In genomic region chr19:34906772-34907171, GRCm38 (mm10) we compare ENCODE assay signal across 17 mouse cellular contexts.
"Had no signal": no experiment of that assay in that cellular context is flagged by ENCODE, and none has a peak within 500 bp of the region (broad histone marks: within the 10 kb centered on the region; RNA-seq: fewer than 3 reads in every experiment).

No protein-coding gene starts in this region.

- H3K4me3 ChIP-seq: limb, embryonic 12.5 days; liver, embryonic 13.5 days; lung, embryonic 15.5 days; megakaryocyte, embryonic 14.5 days; midbrain, embryonic 15.5 days; stomach, embryonic 15.5 days had no signal

- H3K36me3 ChIP-seq: limb, embryonic 12.5 days; liver, embryonic 13.5 days; lung, embryonic 15.5 days; midbrain, embryonic 15.5 days; stomach, embryonic 15.5 days had no signal

- H3K9me3 ChIP-seq: limb, embryonic 12.5 days; liver, embryonic 13.5 days; lung, embryonic 15.5 days; midbrain, embryonic 15.5 days; stomach, embryonic 15.5 days had no signal

- H3K27ac ChIP-seq: kidney, postnatal 0 days; limb, embryonic 12.5 days; liver, embryonic 13.5 days; lung, embryonic 15.5 days; macrophage; midbrain, embryonic 15.5 days; stomach, embryonic 15.5 days had no signal

- ATAC-seq: liver, postnatal 0 days; midbrain, embryonic 15.5 days had no signal

- DNase-seq: kidney, postnatal 36 days; layer of hippocampus, adult 9-11 months; liver; liver, embryonic 13.5 days; liver, postnatal 0 days; lung, postnatal 14 days; right cerebral cortex, postnatal 14 days; thymus, adult 2 months; thymus, postnatal 25 days had no signal

- H3K4me1 ChIP-seq: lung, embryonic 15.5 days; midbrain, embryonic 15.5 days; stomach, embryonic 15.5 days had no signal

- H3K27me3 ChIP-seq: limb, embryonic 12.5 days; liver, embryonic 13.5 days; lung, embryonic 15.5 days; megakaryocyte, embryonic 14.5 days; midbrain, embryonic 15.5 days; stomach, embryonic 15.5 days had no signal

- H3K9ac ChIP-seq: limb, embryonic 12.5 days; liver, embryonic 13.5 days; liver, postnatal 0 days; lung, embryonic 15.5 days; midbrain, embryonic 15.5 days; stomach, embryonic 15.5 days had no signal

- H3K4me2 ChIP-seq: limb, embryonic 12.5 days; liver, embryonic 13.5 days; lung, embryonic 15.5 days; midbrain, embryonic 11.5 days; midbrain, embryonic 15.5 days; stomach, embryonic 15.5 days had no signal
